Mouse (Mus musculus) cortical plate, adult 2 months (tissue): Measurements from ENCODE around the gene 2510002D24Rik.

Experiments used
- CTCF ChIP-seq: fragments of 200-500 bp; IDR thresholded peaks from 2 replicates; pipeline ENCODE4 v1.5.1; 2011; ENCODE audit warnings: mild to moderate bottlenecking, control low read depth, low read length; ENCODE audit not compliant: insufficient read depth; ENCODE audit errors: extremely low read depth
- POLR2A ChIP-seq: fragments of 200-500 bp; IDR thresholded peaks from 2 replicates; pipeline ENCODE4 v1.6.1; 2011; ENCODE audit warnings: mild to moderate bottlenecking, low read length, control low read depth; ENCODE audit not compliant: insufficient read depth; ENCODE audit errors: extremely low read depth

GRCm38 (mm10) chr16:18838346-18838745 lies 2.0 kb downstream of the 2510002D24Rik start:
- TF ChIP-seq POLR2A = no peak
- TF ChIP-seq CTCF = no peak
